Mouse (Mus musculus) T-cell, adult 66 days (primary cell): ENCODE results near the gene Tcf7l1. TPM values are rescaled to one million over a fixed set of nuclear protein-coding genes. Genes with fewer than 3 reads are reported as not detected.

ENCODE experiments used
- total RNA-seq, 2 experiments: library from RNA; stranded (reverse); gene quantifications; 3 replicates in 1 of 2; 4 replicates in 1 of 2; pipeline ENCODE4 v1.2.4; 2023

Gene Tcf7l1
- 1 to 10 TPM; 1.1 to 1.3 TPM for total RNA-seq

GRCm38 (mm10) chr6:72788892-72789699, at the start of gene Tcf7l1:
Gene Tcf7l1, minus strand, starts transcription at chr6:72789254.

GRCm38 (mm10) chr6:72616643-72617288, 172.3 kb downstream of the Tcf7l1 start, which contains the start of gene Tgoln1:
Gene Tgoln1, minus strand, starts transcription at chr6:72617000.

GRCm38 (mm10) chr6:72597956-72598753, 190.9 kb downstream of the Tcf7l1 start, which contains the start of the genes Elmod3 and Retsat:
Gene Elmod3, minus strand, starts transcription at chr6:72598413.
Gene Retsat, plus strand, starts transcription at chr6:72598475.

Other genes with a start within 250 kb of the Tcf7l1 start
- gene Capg, start 244.9 kb downstream of the Tcf7l1 start, total RNA-seq = 10 to 100 TPM; 28.8 to 43.3 TPM
- 10 to 100 TPM; 11.1 to 11.3 TPM for gene Elmod3, start 190.8 kb downstream of the Tcf7l1 start, total RNA-seq
- gene Retsat, start 190.8 kb downstream of the Tcf7l1 start, total RNA-seq = 1 to 10 TPM; 8.0 to 8.2 TPM
- gene Tgoln1, start 172.3 kb downstream of the Tcf7l1 start, total RNA-seq = 100 to 1,000 TPM; 184 to 190 TPM
- 10 to 100 TPM; 54.0 to 75.2 TPM for gene Kcmf1, start 110.7 kb upstream of the Tcf7l1 start, total RNA-seq
- 1,000 to 10,000 TPM; 3,519 to 3,564 TPM for gene Tmsb10, start 169.5 kb upstream of the Tcf7l1 start, total RNA-seq